Mouse (Mus musculus) heart, adult 18-20 months (tissue): Measurements from ENCODE around the gene Nacc1. TPM values are rescaled to one million over a fixed set of nuclear protein-coding genes. Genes with fewer than 3 reads are reported as not detected.

Experiments used
- DNase-seq, 2 experiments: peaks; one replicate each; pipeline ENCODE4 v3.0.0; 2021 to 2022; ENCODE audit warnings: mixed read lengths in 1 of 2
- total RNA-seq, 2 experiments: library from RNA; stranded (reverse); gene quantifications; 2 replicates each; pipeline ENCODE4 v1.2.3; 2021

Gene Nacc1
- total RNA-seq, 2 experiments from 2014 or later: 31.4 to 32.7 TPM

- DNase-seq: no peak
These were observed 28.3 kb upstream of the Nacc1 start for GRCm38 (mm10) chr8:84715893-84716468.

- no peak for DNase-seq
These were observed 26.5 kb upstream of the Nacc1 start for GRCm38 (mm10) chr8:84714161-84714560.

GRCm38 (mm10) chr8:84713381-84713780 is 25.7 kb upstream of the Nacc1 start:
- no peak for DNase-seq

GRCm38 (mm10) chr8:84712759-84713120 is 25.1 kb upstream of the Nacc1 start:
- no peak for DNase-seq

GRCm38 (mm10) chr8:84711933-84712758 is 24.5 kb upstream of the Nacc1 start:
- DNase-seq: peak; percentile 74 to 79

GRCm38 (mm10) chr8:84711312-84711711 is 23.6 kb upstream of the Nacc1 start:
- DNase-seq: no peak

GRCm38 (mm10) chr8:84709931-84710330 is 22.3 kb upstream of the Nacc1 start:
- no peak for DNase-seq

- DNase-seq: peak; percentile 90 to 92
These were observed 21.3 kb upstream of the Nacc1 start for GRCm38 (mm10) chr8:84708774-84709475.

- DNase-seq: peak in 1 of 2 experiments; percentile 56
These were observed 20.4 kb upstream of the Nacc1 start for GRCm38 (mm10) chr8:84708071-84708541.

GRCm38 (mm10) chr8:84707267-84707883 is 19.7 kb upstream of the Nacc1 start:
- DNase-seq: peak in 1 of 2 experiments; percentile 80

GRCm38 (mm10) chr8:84706610-84707266 is 19.1 kb upstream of the Nacc1 start:
- DNase-seq: peak; percentile 70 to 71

GRCm38 (mm10) chr8:84705960-84706359 is 18.3 kb upstream of the Nacc1 start:
- no peak for DNase-seq

- peak; percentile 59 to 65 for DNase-seq
These were observed 17.5 kb upstream of the Nacc1 start for GRCm38 (mm10) chr8:84704867-84705831.

- peak; percentile 88 to 91 for DNase-seq
These were observed 16.7 kb upstream of the Nacc1 start for GRCm38 (mm10) chr8:84704356-84704755.

GRCm38 (mm10) chr8:84703466-84704249 is 16.0 kb upstream of the Nacc1 start:
- DNase-seq: peak in 1 of 2 experiments; percentile 38

- DNase-seq: peak in 1 of 2 experiments; percentile 42
These were observed 15.4 kb upstream of the Nacc1 start for GRCm38 (mm10) chr8:84702963-84703465.

- no peak for DNase-seq
These were observed 14.9 kb upstream of the Nacc1 start for GRCm38 (mm10) chr8:84702561-84702960.

- peak; percentile 78 to 92 for DNase-seq
These were observed 13.6 kb upstream of the Nacc1 start, which contains the start of gene Lyl1 for GRCm38 (mm10) chr8:84700941-84701911. TSS of gene Lyl1 (plus strand) at chr8:84701457.
